Comparison of ENCODE assay signal across 8 mouse cellular contexts in genomic region chr17:27202919-27203357, GRCm38 (mm10). TPM values are rescaled to one million over a fixed set of nuclear protein-coding genes. Genes with fewer than 3 reads are reported as not detected.
DNase-seq lines count a peak whose midpoint lies in the region; ATAC-seq lines count a peak whose summit lies in the region.

No protein-coding gene starts in this region.

- peak overlapping the region; percentile 93 for H3K27ac ChIP-seq in forebrain, embryonic 13.5 days
- peak overlapping the region; percentile 93 for H3K27ac ChIP-seq in liver, embryonic 15.5 days (replicated peaks)

- H3K4me1 ChIP-seq in forebrain, embryonic 13.5 days = peaks cover 28% of the 10 kb centered on the region
- H3K4me1 ChIP-seq in liver, embryonic 15.5 days (replicated peaks) = peaks cover 46% of the 10 kb centered on the region

- 42% methylated on average over 14 of the region's 14 CpGs for WGBS in forebrain, embryonic 13.5 days
- 39% methylated on average over 14 of the region's 14 CpGs for WGBS in liver, embryonic 15.5 days (ENCODE audit: insufficient replicate concordance)

- peak overlapping the region; percentile 92 for H3K4me2 ChIP-seq in forebrain, embryonic 13.5 days
- peak overlapping the region; percentile 96 for H3K4me2 ChIP-seq in liver, embryonic 15.5 days

- peaks cover 45% of the 10 kb centered on the region for H3K36me3 ChIP-seq in forebrain, embryonic 13.5 days (ENCODE audit: poor library complexity, severe bottlenecking)
- H3K36me3 ChIP-seq in liver, embryonic 15.5 days (replicated peaks) = peaks cover 42% of the 10 kb centered on the region

- H3K9ac ChIP-seq in forebrain, embryonic 13.5 days = peak overlapping the region; percentile 99
- H3K9ac ChIP-seq in liver, embryonic 15.5 days = peak overlapping the region; percentile 97

- H3K9me3 ChIP-seq in forebrain, embryonic 13.5 days (replicated peaks) = no peaks in the 10 kb centered on the region
- H3K9me3 ChIP-seq in liver, embryonic 15.5 days (replicated peaks) = no peaks in the 10 kb centered on the region

- H3K27me3 ChIP-seq in forebrain, embryonic 13.5 days = no peaks in the 10 kb centered on the region
- H3K27me3 ChIP-seq in liver, embryonic 15.5 days = peaks cover 15% of the 10 kb centered on the region; the same call in 1 of the 2 replicates

- peak overlapping the region; percentile 72 for H3K4me3 ChIP-seq in forebrain, embryonic 13.5 days
- H3K4me3 ChIP-seq in liver, embryonic 15.5 days (replicated peaks) = peak overlapping the region; percentile 94

- DNase-seq in adrenal gland, postnatal 14 days = peak; percentile 42
- no peak for DNase-seq in adrenal gland, adult 18-20 months (ENCODE audit: low spot score in 2 of 2)
- peak; percentile 63 for DNase-seq in 3T3-L1 (ENCODE audit: low read depth, low spot score)
- no peak for DNase-seq in right cerebral cortex, adult 2 months (ENCODE audit: low spot score in 2 of 2)
- DNase-seq in urinary bladder, postnatal 14 days (ENCODE audit: low spot score) = no peak
- DNase-seq in thymus, postnatal 25 days = no peak

- ATAC-seq in forebrain, embryonic 13.5 days = no peak
- ATAC-seq in liver, embryonic 15.5 days (ENCODE audit: insufficient read depth) = no peak

RNA-seq across cellular contexts. Expression of gene Lemd2, which starts 1.3 kb away (rescaled TPM):
- total RNA-seq in adrenal gland, postnatal 14 days (2021) = 49.6 and 54.7 TPM in 2 replicates
- 10 to 100 TPM; 60.5 to 72.7 TPM for total RNA-seq in adrenal gland, adult 18-20 months (2021)
- 14.6 and 16.4 TPM in 2 replicates for polyA plus RNA-seq in forebrain, embryonic 13.5 days (2015; fragmentation: Nextera tagmentation; extraction: Ambion mirVana)
- polyA plus RNA-seq in liver, embryonic 15.5 days (2015; fragmentation: Nextera tagmentation; extraction: Ambion mirVana) = 4.4 and 5.1 TPM in 2 replicates

RNA-seq across cellular contexts. Expression of gene Ip6k3, which starts 35.3 kb away (rescaled TPM):
- 0.53 and 0.56 TPM in 2 replicates for total RNA-seq in adrenal gland, postnatal 14 days (2021)
- 1 to 10 TPM in 1 of 2 experiments, under 1 TPM in 1; 0.60 to 2.2 TPM for total RNA-seq in adrenal gland, adult 18-20 months (2021)
- polyA plus RNA-seq in forebrain, embryonic 13.5 days (2015; fragmentation: Nextera tagmentation; extraction: Ambion mirVana) = 0.21 and 0.35 TPM in 2 replicates
- 0.18 and 0.22 TPM in 2 replicates for polyA plus RNA-seq in liver, embryonic 15.5 days (2015; fragmentation: Nextera tagmentation; extraction: Ambion mirVana)

Comparison
In these comparisons a context has a peak if more than half of its experiments do, and no peak if none do; other contexts are left out.
1. DNase-seq: peak in adrenal gland, postnatal 14 days (single experiment) and 3T3-L1 (single experiment); none in adrenal gland, adult 18-20 months (0 of 2), right cerebral cortex, adult 2 months (0 of 2), urinary bladder, postnatal 14 days (single experiment) and thymus, postnatal 25 days (single experiment).